Mouse (Mus musculus) CH12F3 (cell line): ENCODE results near the gene Pde5a.

Experiments used
- in situ Hi-C: fragments of 300-500 bp; cut with MboI; formaldehyde crosslinking; loops from 2 replicates; pipeline ENCODE4 v1.14.3; 2020; ENCODE audit warnings: low sequenced_read_pairs

Pde5a gene

DNA sequence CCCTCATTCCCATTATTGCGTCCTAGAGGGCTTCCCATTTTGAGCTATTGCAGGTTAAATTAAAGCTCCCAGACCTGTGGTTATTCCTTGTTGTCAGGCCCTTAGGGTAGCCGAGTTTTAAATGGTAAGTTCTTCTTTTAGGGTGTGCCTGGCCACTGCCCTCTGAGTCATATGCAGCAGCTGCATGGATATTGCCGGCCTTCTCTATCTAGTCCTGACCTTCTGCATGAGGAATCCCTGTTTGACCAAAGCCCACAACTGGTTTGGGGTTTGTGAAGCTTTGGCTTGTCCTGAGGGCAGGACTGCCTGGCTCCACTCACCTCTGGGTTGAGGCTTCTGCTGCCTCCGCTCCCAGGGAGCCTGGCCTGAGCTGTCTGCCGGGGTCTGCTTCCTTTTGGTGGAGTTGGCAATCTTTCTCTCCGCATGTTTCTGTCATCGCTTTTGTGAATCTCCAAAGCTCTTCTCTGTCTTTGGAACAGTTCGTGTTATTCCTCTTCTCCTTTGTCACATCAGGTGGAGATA, 34.6 kb downstream of the Pde5a start:
- in situ Hi-C loops, result no loop called here

GRCm38 (mm10) chr3:122763768-122764167, 35.0 kb downstream of the Pde5a start:
- in situ Hi-C loops, result no loop called here

DNA sequence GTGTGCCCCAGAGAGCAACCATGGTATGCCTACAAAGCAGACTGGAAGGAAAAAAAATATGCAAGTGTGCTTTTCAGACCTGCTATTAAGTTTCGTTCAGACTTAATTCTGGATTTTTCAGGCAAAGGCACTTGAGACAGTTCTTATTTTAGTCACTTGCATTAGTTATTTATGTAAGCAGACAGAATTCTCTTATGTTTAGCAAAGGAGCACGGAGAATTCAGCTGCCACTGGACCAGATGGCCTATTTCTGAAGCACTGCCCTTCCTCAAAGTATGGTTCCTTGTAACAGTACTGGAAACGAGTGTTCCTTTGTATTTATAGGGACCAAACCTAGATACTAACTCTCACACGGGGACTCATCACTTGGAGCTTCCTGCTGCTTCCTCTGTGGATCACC, 38.2 kb downstream of the Pde5a start:
- in situ Hi-C loops, result no loop called here

DNA sequence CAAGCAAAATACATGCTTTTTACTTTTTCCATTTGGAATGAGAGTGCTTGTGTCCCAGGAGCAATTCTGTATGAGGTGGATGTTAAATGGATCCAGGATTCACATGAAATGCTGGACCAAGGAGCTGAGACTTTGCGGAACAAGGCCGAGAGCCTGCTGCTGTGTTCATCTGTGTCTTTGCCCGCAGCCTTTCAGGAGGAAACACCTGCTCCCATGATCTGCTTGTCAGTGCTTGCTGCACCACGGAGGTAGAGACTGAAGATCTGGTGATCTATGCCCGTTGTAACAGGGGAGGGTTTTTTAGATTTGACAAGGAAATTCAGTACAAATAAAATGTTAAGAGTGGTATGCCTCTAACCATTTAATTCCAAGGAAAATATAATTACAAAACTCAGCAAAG, 39.1 kb downstream of the Pde5a start:
- in situ Hi-C loops, result no loop called here

DNA sequence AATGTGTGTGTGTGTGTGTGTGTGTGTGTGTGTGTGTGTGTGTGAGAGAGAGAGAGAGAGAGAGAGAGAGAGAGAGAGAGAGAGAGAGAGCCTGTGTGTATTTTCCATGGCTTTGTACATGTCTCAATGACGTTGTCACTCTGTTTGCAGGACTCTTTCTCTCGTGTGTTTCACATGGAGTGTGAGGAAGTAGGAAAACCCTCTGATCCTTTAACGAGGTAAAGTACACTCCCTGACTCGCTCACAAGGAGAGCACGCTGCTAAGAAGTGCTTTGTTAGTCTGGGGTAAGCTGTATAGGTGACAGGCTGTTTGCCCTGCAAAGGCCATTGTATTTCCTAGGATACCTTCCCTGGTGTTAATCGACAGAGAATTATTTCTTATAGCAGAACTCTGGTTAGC, 52.7 kb downstream of the Pde5a start:
- in situ Hi-C loops, result no loop called here

DNA sequence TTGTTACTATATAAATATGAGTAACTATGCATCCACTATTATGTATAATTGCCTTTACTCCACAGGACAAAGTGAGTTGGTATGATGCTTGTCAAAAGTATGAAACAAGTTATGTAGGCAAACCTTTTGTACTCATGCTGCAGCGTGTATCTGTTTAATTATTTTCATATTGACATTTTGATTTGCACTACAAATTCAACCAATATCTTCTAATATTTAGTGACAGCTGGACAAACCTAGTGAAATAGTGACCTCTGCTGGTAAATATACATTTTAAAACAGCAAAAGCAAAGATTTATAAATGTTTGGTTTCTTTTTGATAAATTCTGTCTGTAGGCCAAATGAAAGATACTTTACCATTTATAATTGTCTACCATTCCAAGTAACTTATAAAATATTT, 55.5 kb downstream of the Pde5a start:
- in situ Hi-C loops, result no loop called here

GRCm38 (mm10) chr3:122788314-122788713, 59.6 kb downstream of the Pde5a start:
- in situ Hi-C loops, result no loop called here

- in situ Hi-C loops, result no loop called here
Observed at GRCm38 (mm10) chr3:122789544-122789943, 60.8 kb downstream of the Pde5a start.

GRCm38 (mm10) chr3:122800050-122800449, 71.3 kb downstream of the Pde5a start:
- in situ Hi-C loops, result no loop called here

DNA sequence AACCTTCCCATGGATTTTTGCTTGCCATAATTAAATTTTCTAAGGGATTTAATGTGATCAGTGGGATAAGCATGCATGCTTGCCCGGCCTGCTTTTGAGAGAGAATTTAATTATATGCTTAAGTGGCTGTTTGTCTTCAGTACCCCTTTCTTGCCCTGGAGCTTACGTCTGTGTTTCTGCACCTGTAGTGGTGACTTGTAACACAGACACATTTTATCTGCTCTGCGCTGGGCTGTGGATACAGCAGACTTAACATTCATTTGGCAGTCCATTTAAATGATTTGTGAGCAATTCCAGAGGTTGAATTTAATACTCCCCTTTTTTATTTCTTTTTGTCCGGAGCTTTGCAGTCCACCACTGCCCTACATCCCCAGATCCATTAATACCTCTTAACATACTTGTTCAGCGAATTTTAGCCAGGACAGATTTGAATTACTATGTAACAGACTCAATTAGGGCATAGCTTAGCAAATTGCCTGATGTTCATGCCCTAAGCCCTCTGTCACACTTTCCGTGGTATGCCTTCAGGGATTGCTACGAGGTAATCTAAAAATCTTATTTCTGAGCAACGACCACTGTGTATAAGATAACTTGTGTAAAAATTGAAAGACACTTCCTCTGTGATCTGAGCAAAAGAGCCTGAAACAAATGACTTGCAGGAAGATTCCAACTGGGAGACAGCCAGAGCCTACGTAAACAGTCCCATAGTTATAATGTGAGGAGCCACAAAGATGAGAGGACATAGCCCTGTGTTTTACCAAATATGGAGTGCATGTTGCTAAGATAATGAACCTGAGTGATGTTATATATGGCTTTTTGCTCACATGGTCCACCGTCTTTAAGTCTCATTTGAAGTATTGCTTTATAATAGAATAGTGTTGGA, 72.0 kb downstream of the Pde5a start:
- in situ Hi-C loops, result no loop called here

DNA sequence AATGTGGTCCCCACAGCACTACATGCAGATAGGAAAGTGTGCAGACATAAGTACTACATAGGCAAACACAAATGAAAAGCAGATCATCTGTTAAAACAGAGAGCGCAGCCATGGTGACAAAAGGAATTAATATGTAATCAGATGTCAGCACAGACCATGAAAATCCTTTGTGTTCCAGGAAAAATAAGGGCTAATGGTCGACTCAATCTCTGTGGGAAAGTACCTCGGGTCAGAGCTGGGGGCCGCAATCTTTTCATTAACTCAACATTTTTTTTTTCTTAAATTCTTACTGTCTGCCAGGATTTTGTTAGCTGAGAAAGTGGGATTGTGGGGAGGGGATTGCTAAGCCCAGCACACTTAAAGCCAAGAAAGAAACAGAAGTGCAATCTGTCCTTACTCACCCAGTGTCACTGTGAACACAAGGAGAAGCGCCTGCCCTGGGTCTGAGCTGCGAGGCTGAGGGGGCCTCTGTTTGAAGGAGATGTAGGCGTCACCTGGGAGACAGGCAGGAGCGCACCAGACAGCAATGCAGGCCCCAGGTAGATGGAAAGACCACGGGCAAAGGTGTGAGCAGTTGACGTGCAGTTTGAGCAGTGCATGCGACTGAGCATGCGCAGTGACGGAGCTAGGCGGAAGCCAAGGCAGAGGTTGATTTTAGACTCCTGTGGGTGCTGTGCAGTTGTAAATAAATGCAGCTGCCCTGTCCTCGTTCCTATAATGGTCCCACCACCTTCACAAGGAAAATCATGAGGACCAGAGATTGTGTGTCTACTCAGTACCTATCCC, 72.9 kb downstream of the Pde5a start:
- in situ Hi-C loops, result no loop called here

- in situ Hi-C loops, result no loop called here
Observed at GRCm38 (mm10) chr3:122807313-122807712, 78.6 kb downstream of the Pde5a start.

DNA sequence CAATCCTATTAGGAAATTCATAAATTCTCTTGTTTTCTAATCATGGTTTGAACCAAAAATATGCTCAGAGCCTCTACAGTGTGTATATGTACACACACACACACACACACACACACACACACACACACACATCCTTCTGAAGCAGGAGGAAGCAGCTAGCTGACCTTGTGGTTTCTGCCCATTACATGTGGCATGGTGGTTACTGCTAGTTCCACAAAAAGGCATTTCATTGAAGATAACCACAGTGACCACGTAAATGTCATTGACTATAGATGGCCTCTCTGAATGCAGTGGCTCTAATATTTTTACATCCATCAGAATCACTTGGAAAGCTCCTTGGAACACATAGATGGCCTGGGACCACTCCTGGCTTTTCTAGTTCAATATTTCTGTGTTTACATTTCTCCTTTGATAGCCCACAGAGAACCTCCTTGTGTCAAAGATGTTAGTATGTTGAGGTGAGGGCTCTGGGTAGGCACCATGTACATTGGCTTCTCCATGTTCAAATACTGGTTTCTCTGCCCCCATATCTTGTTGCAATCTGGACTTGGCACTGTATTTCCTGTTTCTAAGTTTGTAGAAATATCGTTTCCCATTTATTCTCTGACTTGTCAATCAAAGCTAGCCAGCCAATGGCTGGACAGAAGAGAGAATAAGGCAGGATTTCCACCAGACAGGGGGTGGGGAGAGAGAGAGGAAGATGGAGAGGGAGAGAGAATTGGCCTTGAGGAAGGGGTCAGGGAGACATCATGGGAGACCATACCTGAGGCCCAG, 81.5 kb downstream of the Pde5a start:
- in situ Hi-C loops, result no loop called here

GRCm38 (mm10) chr3:122810986-122811385, 82.2 kb downstream of the Pde5a start:
- in situ Hi-C loops, result no loop called here

DNA sequence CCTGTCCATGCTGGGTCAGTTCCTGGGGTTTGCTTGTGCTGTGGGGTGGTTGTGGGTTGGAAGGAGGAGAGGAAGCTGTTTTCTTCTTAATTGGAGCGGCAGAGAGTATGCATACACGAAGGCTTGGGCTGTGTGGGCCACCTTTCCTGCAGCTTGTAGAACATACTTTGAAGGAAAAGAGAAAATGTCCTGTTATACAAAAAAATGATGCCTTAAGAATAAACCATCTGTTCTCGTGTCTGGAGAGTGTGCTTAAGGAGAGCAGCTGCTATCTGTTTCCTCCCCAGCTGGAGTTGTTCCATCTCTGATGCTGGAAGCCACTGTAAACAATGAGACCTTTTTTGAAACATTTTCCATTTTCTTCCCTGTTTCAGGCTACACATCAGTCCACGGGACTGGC, 85.8 kb downstream of the Pde5a start:
- in situ Hi-C loops, result no loop called here

- in situ Hi-C loops, result no loop called here
Observed at GRCm38 (mm10) chr3:122818282-122818681, 89.5 kb downstream of the Pde5a start.

- in situ Hi-C loops, result no loop called here
Observed at GRCm38 (mm10) chr3:122820700-122821099, 92.0 kb downstream of the Pde5a start.

- in situ Hi-C loops, result no loop called here
Observed at GRCm38 (mm10) chr3:122828270-122829058, 99.7 kb downstream of the Pde5a start.

DNA sequence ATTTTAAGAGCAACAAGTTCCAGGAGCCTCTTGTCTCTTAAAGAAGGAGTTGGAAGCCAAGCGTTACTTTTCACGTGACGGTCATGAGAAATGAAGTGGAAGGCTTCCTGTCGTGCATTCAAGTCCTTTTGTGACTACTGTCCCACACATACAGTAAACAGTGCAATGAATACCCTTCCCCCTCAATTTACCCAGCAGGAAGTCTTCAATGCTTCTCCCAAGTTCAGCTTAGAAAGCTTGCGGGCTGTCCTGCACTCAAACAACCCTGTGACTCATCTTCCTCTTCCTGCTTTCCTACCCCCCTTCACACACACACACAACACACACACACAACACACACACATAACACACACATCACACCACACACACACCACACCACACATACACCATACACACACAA, 105.8 kb downstream of the Pde5a start:
- in situ Hi-C loops, result no loop called here

DNA sequence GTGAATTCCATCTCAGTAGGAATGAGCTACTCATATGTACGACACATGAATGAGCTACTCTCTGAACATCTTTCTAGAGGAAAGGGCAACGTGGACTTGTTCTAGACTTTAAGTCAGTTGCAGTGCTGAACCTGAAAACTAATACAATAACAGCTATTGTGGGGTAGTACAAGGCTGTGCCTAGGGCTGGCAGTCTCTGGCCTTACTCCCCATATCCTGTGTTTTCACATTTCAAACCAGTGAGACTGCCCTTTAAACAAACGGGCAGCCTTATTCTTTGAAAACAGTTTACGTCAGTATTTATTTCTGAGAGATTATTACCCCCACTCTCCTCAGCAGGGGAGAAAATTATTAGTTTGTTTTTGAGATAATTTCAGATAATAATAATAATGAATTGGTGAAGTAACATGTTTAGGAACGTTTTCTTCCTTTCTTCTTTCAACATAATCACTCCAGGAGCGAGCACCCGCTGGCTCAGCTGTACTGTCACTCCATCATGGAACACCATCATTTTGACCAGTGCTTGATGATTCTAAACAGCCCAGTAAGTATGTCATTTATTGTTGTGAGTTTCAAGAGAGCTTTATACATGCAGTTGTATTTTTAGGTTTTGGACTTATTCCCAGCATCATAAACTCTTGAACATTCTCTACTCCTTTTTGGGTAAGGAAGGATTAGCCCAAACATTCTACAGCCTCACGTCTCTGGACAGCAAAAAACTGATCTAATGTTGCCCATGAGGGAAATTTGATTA, 106.5 kb downstream of the Pde5a start:
- in situ Hi-C loops, result no loop called here
